Mouse (Mus musculus) layer of hippocampus, adult 18-20 months (tissue): Measurements from ENCODE around the gene Mthfsd. TPM values are rescaled to one million over a fixed set of nuclear protein-coding genes. Genes with fewer than 3 reads are reported as not detected.
A peak's percentile ranks its signal among the peaks of the same experiment; 100 is the strongest.
"Not testable (repeated sequence)": the region's sequence is repeated elsewhere in the genome, so short reads cannot be mapped to it uniquely, and the experiment has no call there.

Source experiments
- DNase-seq, 2 experiments: peaks; one replicate each; pipeline ENCODE4 v3.0.0; 2022; ENCODE audit warnings: low spot score in 2 of 2
- long read RNA-seq: library from polyadenylated mRNA; stranded (forward); transcript quantifications from one replicate; pipeline ENCODE4 v2.0.0, GENCODE M21; 2021
- total RNA-seq, 2 experiments: library from RNA; stranded (reverse); gene quantifications; 2 replicates each; pipeline ENCODE4 v1.2.3; 2021

Gene Mthfsd
- 10 to 100 TPM; 36.6 to 37.2 TPM for total RNA-seq
- long read RNA-seq, partial matches to known transcripts = 5 of 21 reads
- long read RNA-seq, other reads (novel, unspliced or antisense) = 12 of 21 reads

- DNase-seq = peak; percentile 98 to 99
These were observed at the start of gene Mthfsd for GRCm38 (mm10) chr8:121107668-121108656. Mthfsd (minus strand) TSS chr8:121108392.

- DNase-seq = no peak
These were observed 48.8 kb upstream of the Mthfsd start for GRCm38 (mm10) chr8:121156990-121157491.

- DNase-seq = no peak
These were observed 44.2 kb upstream of the Mthfsd start for GRCm38 (mm10) chr8:121152394-121152793.

- no peak for DNase-seq
These were observed 40.4 kb upstream of the Mthfsd start for GRCm38 (mm10) chr8:121148573-121149083.

GRCm38 (mm10) chr8:121145457-121146134, 37.4 kb upstream of the Mthfsd start:
- DNase-seq = not testable (repeated sequence)

DNA sequence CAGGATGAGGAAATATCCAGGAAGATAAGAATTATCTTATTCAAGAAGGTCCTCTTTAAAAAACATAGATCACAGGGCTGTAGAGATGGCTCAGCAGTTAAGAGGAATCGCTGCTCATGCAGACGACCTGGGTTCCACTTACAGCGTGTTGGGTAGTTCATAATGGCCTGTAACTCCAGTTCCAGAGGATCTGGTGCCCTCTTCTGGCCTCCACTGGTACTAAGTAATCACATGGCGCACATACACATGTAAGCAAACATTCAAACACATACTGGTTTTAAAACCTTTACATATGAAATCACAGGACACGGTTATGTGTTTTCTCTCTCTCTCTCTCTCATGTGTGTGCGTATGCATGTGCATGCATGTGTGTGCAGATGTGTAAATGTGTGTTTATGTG, 28.7 kb upstream of the Mthfsd start:
- DNase-seq = no peak

- DNase-seq = no peak
These were observed 26.3 kb upstream of the Mthfsd start for GRCm38 (mm10) chr8:121134512-121134911.

DNA sequence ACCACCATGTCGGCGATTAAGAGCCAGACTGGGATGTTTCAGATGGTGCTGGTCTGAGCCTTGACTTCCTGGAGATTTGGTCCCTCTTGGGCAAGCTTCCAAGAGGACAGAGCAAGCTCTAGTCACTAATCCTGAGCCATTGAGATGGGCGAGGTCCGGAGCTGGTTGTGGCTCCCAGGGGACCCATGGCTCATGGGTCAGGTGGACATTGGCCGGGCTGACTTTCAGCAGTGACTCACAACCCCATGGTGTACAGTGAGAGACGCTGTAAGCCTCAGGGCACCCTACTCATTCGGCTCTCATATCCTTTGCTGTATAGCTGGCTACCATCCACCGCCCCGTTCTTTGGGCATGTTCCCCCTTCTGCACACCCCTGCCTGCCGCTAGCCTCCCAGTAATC, 25.9 kb upstream of the Mthfsd start:
- no peak for DNase-seq

DNA sequence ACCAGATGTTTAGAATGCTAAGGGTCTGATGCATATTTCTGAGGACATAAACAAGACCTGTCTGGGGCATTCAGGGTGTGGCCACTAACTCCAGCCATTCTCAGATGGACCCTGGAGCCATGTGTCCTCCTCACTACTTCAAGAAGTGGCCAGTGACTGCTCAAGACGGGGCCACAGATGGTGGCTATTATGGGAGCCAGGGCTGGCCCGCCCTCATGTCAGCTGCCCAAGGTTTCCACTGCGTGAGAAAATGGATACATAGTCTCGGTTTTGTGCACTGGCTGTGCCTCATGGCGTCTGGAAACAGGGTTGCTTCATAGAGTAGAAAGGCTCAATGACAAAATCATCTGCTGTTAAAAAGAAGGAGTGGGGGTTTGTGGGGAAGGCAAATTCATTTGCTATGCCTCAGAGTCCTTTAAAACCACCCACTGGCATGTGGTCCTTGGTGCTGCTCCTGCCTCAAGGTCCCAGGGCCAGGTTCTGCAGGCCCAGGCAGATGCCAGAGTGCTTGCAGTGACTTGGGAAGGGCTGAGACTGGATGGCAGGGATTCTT, 24.8 kb upstream of the Mthfsd start:
- no peak for DNase-seq

- DNase-seq = no peak
These were observed 22.3 kb upstream of the Mthfsd start for GRCm38 (mm10) chr8:121130522-121130921.

- DNase-seq = no peak
These were observed 21.2 kb upstream of the Mthfsd start for GRCm38 (mm10) chr8:121129265-121129940.

GRCm38 (mm10) chr8:121128531-121129264, 20.5 kb upstream of the Mthfsd start:
- no peak for DNase-seq

GRCm38 (mm10) chr8:121127756-121128375, 19.7 kb upstream of the Mthfsd start, which contains the start of gene Foxl1:
Foxl1 (plus strand) TSS chr8:121127940.
- DNase-seq = no peak

- DNase-seq = no peak
These were observed 19.1 kb upstream of the Mthfsd start for GRCm38 (mm10) chr8:121127291-121127701.

DNA sequence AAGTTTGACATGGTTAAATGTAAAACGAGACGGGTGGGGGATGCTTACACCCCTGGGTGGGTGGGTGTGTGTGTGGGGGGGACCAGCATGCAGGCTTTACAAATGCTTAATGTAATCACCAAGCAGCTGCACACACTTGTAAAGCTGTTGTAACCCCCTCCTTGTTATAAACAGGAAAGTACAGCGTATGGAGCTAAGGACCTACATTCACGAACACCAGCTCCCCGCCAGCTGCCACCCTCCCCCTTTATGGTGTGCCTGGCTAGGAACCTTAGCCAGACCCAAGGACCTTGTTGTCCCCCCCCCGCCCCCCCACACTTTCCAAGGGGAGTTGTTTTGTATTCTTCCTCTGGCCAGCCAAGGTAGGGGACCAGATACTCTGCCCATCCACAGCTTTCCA, 18.5 kb upstream of the Mthfsd start:
- no peak for DNase-seq

DNA sequence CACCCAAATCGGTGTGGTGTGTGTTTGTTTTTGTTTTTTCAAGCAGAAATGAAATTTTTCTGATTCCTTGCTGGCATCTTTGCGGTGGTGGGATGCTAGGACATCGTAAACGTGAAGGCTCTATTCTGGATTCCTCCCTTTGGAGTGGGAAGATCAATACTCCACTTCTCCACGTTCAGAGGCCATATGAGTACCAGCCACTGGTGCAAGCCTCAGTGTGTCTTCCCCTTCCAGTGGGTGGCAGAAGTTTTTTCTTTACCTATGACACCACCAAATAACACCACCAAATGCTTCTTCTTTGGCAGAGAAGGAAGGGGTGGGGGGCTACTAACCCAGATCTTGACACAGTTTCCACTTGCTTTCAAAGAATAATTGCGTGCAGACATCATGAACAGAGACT, 18.0 kb upstream of the Mthfsd start:
- DNase-seq = no peak

DNA sequence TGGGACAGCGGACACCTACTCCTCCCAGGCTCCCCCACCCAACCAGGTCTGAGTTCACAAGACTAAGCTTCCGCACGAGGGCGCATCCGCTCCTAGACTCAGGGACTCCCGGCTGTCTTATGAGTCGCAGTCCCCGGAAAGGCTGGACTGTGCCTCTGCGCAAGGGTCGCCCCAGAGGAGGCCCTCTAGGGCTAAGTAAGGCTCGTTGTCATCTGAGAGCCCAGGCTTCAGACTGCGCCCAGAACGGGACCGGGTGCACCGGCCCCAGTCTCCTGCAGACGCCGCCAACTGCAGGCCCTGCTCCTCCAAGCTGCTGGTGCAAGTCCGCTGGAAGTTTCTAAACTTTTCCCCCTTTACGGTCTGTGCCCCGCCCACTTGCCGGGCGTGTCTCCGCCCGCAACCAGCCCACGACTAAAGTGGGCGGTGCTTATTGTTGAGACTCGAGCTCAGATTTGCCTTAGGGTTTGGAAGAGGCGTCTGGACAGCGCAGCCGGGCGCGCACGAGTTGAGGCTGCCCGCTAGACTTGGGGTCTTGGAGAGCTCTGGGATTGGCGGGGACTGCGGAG, 17.2 kb upstream of the Mthfsd start:
- peak in 1 of 2 experiments; percentile 50 for DNase-seq

GRCm38 (mm10) chr8:121124547-121125239, 16.5 kb upstream of the Mthfsd start:
- DNase-seq = no peak

GRCm38 (mm10) chr8:121123113-121123512, 14.9 kb upstream of the Mthfsd start:
- no peak for DNase-seq
